Mouse (Mus musculus) liver, embryonic 14.5 days (tissue): ENCODE results near the gene Ptprd.

Experiments
- CTCF ChIP-seq: IDR thresholded peaks from 2 replicates; pipeline ENCODE4 v1.5.1; 2016; ENCODE audit warnings: antibody characterized with exemption, low read depth, control low read depth
- EP300 ChIP-seq: IDR thresholded peaks from 2 replicates; pipeline ENCODE4 v1.6.1; 2016; ENCODE audit warnings: antibody characterized with exemption, low read depth

DNA sequence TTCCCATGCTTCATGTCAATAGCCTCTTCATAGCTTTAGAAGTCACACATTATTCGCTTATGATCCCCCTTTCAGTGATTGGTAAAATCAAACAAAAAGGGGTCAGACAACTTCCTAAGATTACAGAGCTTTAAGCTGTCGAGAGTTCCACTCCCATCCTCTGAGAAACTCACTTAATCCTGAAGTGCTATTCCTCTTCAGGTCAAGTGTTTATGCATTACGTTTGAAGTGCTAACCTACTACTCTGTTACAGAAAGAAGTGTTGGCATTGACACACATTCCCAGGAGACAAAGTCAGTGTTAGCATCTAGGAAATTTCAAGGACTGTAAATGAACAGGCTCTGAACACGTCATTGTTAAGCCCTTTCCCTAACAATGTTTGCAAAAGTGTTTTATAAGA is 1550.0 kb downstream of the Ptprd start:
- TF ChIP-seq EP300 (no peak), CTCF (no peak)
